Mouse (Mus musculus): Measurements from ENCODE around the gene Coro6.

GRCm38 (mm10) chr11:77494344-77494676, 32.1 kb downstream of the Coro6 start:
- TF ChIP-seq ZC3H11A (IDR thresholded peaks at IDR 0.05; ENCODE audit: borderline replicate concordance, low read depth, low read length) = no peak
- TF ChIP-seq CHD2 (IDR thresholded peaks at IDR 0.05; ENCODE audit: low read depth, low read length) = no peak
- no peak for TF ChIP-seq MAFK (IDR thresholded peaks at IDR 0.05; ENCODE audit: insufficient read depth, low read depth, low read length)
- no peak for TF ChIP-seq ZNF384 (IDR thresholded peaks at IDR 0.05; ENCODE audit: low read depth, low read length)
- TF ChIP-seq HCFC1 (IDR thresholded peaks at IDR 0.05; ENCODE audit: borderline replicate concordance, insufficient read depth, low read length) = no peak

Data from ES-E14 (cell line).